Mouse (Mus musculus) mature B cell (primary cell): ENCODE measurements around the gene Izumo4.

Experiments used
- in situ Hi-C: fragments of 300-500 bp; cut with MboI; formaldehyde crosslinking; loops from 2 replicates; pipeline ENCODE4 v1.14.3; 2019

Izumo4 gene

GRCm38 (mm10) chr10:80669737-80670485 is 32.1 kb upstream of the Izumo4 start:
- in situ Hi-C loops = no loop called here

- in situ Hi-C loops = no loop called here
Measured at GRCm38 (mm10) chr10:80670531-80670930, 31.5 kb upstream of the Izumo4 start.

- in situ Hi-C loops = no loop called here
Measured at GRCm38 (mm10) chr10:80671251-80671650, 30.7 kb upstream of the Izumo4 start.

GRCm38 (mm10) chr10:80671936-80672690 is 29.9 kb upstream of the Izumo4 start:
- in situ Hi-C loops = no loop called here

GRCm38 (mm10) chr10:80673690-80674089 is 28.3 kb upstream of the Izumo4 start:
- in situ Hi-C loops = no loop called here

- in situ Hi-C loops = no loop called here
Measured at GRCm38 (mm10) chr10:80674161-80674711, 27.7 kb upstream of the Izumo4 start.

- in situ Hi-C loops = no loop called here
Measured at GRCm38 (mm10) chr10:80674851-80675404, 27.1 kb upstream of the Izumo4 start.

- in situ Hi-C loops = no loop called here
Measured at GRCm38 (mm10) chr10:80675405-80676197, 26.4 kb upstream of the Izumo4 start.

GRCm38 (mm10) chr10:80676198-80676928 is 25.6 kb upstream of the Izumo4 start:
- in situ Hi-C loops = no loop called here

- in situ Hi-C loops = no loop called here
Measured at GRCm38 (mm10) chr10:80677128-80677875, 24.7 kb upstream of the Izumo4 start.

- in situ Hi-C loops = no loop called here
Measured at GRCm38 (mm10) chr10:80677942-80678436, 24.0 kb upstream of the Izumo4 start, which contains the start of gene Mknk2. Gene Mknk2 (minus strand): TSS chr10:80678112.

- in situ Hi-C loops = no loop called here
Measured at GRCm38 (mm10) chr10:80678601-80679377, 23.2 kb upstream of the Izumo4 start.

- in situ Hi-C loops = loop anchor here (5.0 kb wide), 1 partner anchor 102 kb away; the partner anchor contains the start of gene Klf16
Measured at GRCm38 (mm10) chr10:80679556-80680259, 22.3 kb upstream of the Izumo4 start.

GRCm38 (mm10) chr10:80680260-80680696 is 21.7 kb upstream of the Izumo4 start:
- in situ Hi-C loops = loop anchor here (5.0 kb wide), 1 partner anchor 103 kb away; the partner anchor contains the start of gene Klf16

GRCm38 (mm10) chr10:80682003-80682402 is 20.0 kb upstream of the Izumo4 start:
- in situ Hi-C loops = loop anchor here (5.0 kb wide), 1 partner anchor 105 kb away; the partner anchor contains the start of gene Klf16

GRCm38 (mm10) chr10:80683647-80684046 is 18.3 kb upstream of the Izumo4 start:
- in situ Hi-C loops = loop anchor here (5.0 kb wide), 1 partner anchor 106 kb away; the partner anchor contains the start of gene Klf16

- in situ Hi-C loops = loop anchor here (5.0 kb wide), 1 partner anchor 107 kb away; the partner anchor contains the start of gene Klf16
Measured at GRCm38 (mm10) chr10:80684214-80684613, 17.8 kb upstream of the Izumo4 start.

- in situ Hi-C loops = loop anchor here (5.0 kb wide), 1 partner anchor 108 kb away; the partner anchor contains the start of gene Klf16
Measured at GRCm38 (mm10) chr10:80684984-80685383, 17.0 kb upstream of the Izumo4 start.
